Mouse (Mus musculus) stomach, postnatal 0 days (tissue): ENCODE measurements around the gene Hcar2. TPM values are rescaled to one million over a fixed set of nuclear protein-coding genes. Genes with fewer than 3 reads are reported as not detected.

ENCODE experiments used
- ATAC-seq: fragments of 200-750 bp; cut with Nextera tagmentation; 2 replicates; pipeline ENCODE4 v1.8.0; 2017; ENCODE audit not compliant: low FRiP score, low TSS enrichment
- DNase-seq: peaks from one replicate; pipeline ENCODE4 v3.0.0-alpha.2; 2016; ENCODE audit warnings: low spot score
- H3K27ac ChIP-seq: fragments of 300-500 bp; sonication (generic); replicated peaks from 2 replicates; pipeline ENCODE4 v1.5.1; 2014; ENCODE audit warnings: mild to moderate bottlenecking, control low read depth
- H3K27me3 ChIP-seq: fragments of 300-500 bp; sonication (generic); 2 replicates; pipeline ENCODE4 v1.6.1; 2014; ENCODE audit warnings: low read length; ENCODE audit not compliant: control insufficient read depth, insufficient read depth
- H3K36me3 ChIP-seq: fragments of 300-500 bp; sonication (generic); 2 replicates; pipeline ENCODE4 v1.6.1; 2014; ENCODE audit warnings: low read length, mixed read lengths; ENCODE audit not compliant: control insufficient read depth, insufficient read depth
- H3K4me1 ChIP-seq: fragments of 300-500 bp; sonication (generic); replicated peaks from 2 replicates; pipeline ENCODE4 v1.6.1; 2014; ENCODE audit warnings: antibody characterized with exemption; ENCODE audit not compliant: control insufficient read depth, insufficient read depth
- H3K4me2 ChIP-seq: fragments of 300-500 bp; sonication (generic); replicated peaks from 2 replicates; pipeline ENCODE4 v1.6.1; 2014; ENCODE audit warnings: low read depth, mild to moderate bottlenecking, control low read depth, moderate library complexity
- H3K4me3 ChIP-seq: fragments of 300-500 bp; sonication (generic); 2 replicates; pipeline ENCODE4 v1.5.1; 2014; ENCODE audit warnings: low read depth, low read length, control low read depth
- H3K9ac ChIP-seq: fragments of 300-500 bp; sonication (generic); 2 replicates; pipeline ENCODE4 v1.6.1; 2014; ENCODE audit warnings: mild to moderate bottlenecking, low read length, control low read depth, mixed read lengths
- H3K9me3 ChIP-seq: fragments of 300-500 bp; sonication (generic); 2 replicates; pipeline ENCODE4 v1.6.1; 2016; ENCODE audit warnings: low read length; ENCODE audit not compliant: control insufficient read depth
- CTCF ChIP-seq: IDR thresholded peaks from 2 replicates; pipeline ENCODE4 v1.5.1; 2016; ENCODE audit warnings: antibody characterized with exemption, low read depth, mild to moderate bottlenecking, moderate library complexity
- EP300 ChIP-seq: optimal IDR thresholded peaks from 2 replicates; pipeline ENCODE3; 2016; ENCODE audit warnings: antibody characterized with exemption
- WGBS: fragments of 180-500 bp; shearing (Covaris S2); extraction: QIAGEN DNeasy Blood & Tissue Kit; methylation state at CpG from one replicate; pipeline ENCODE4 v1.1.7; 2014; 5-methylcytosine and 5-hydroxymethylcytosine counted together
- polyA plus RNA-seq: library from polyadenylated mRNA; unstranded; fragments of >200 nt; fragmentation: Nextera tagmentation; extraction: Ambion mirVana; gene quantifications from 2 replicates; pipeline ENCODE4 v1.2.1, GENCODE M21; 2015

The Hcar2 gene
- polyA plus RNA-seq, 1 experiment from 2014 or later: 24.0 TPM

- no peak overlapping the region for H3K4me2 ChIP-seq
- no peaks in the 10 kb centered on the region for H3K27me3 ChIP-seq
- H3K4me1 ChIP-seq: peaks cover 2% of the 10 kb centered on the region; the same call in 1 of the 2 replicates
- peak overlapping the region; percentile 63 for H3K27ac ChIP-seq
- H3K9ac ChIP-seq: no peak overlapping the region; the same call in 1 of the 2 replicates
- no peaks in the 10 kb centered on the region for H3K36me3 ChIP-seq
- WGBS: 56% methylated on average over 3 of the region's 3 CpGs
- no peak overlapping the region for H3K4me3 ChIP-seq
- ATAC-seq: no peak
- no peak for DNase-seq
- no peaks in the 10 kb centered on the region for H3K9me3 ChIP-seq
- TF ChIP-seq CTCF: no peak
- no peak for TF ChIP-seq EP300
Observed at GRCm38 (mm10) chr5:123842935-123843282, 22.4 kb downstream of the Hcar2 start.

DNA sequence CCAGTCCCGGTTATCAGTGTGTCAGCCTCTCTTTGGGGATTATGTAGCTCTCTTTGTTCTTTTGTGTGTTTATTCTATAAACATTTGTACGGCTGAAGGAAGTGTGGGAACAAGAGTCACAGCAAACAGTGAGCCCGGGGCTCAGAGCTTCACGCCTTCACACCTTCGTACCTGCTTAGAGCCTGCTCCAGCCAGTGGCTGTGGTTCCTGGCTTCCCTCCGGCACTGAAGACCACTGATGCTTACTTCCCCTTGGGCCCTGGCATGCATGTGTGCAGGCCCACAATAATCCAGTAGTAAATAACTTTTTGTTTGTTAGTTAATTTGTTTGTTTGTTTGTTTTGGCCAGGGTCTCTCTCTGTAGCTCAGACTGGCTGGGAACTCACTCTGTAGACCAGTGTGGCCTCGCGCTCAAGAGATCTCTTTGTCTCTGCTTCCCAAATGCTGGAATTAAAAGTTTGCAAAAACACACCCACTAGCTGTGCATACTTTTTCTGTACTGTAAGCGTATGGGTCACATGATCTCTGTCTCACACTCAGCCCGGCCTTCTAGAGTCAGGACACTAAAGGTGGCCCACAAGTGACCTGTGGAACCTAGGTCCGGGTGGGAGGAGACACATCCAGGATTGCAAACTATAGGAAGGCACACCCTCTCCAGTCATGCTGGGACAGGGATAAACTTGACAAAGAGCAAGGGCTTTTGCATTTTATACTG is 22.9 kb downstream of the Hcar2 start:
- DNase-seq (peak; percentile 47), ATAC-seq (peak; percentile 85)
- no peak for TF ChIP-seq CTCF
- TF ChIP-seq EP300: no peak
- no peak overlapping the region for H3K4me2 ChIP-seq
- H3K4me3 ChIP-seq: no peak overlapping the region
- no peaks in the 10 kb centered on the region for H3K36me3 ChIP-seq
- peaks cover 2% of the 10 kb centered on the region; the same call in 1 of the 2 replicates for H3K4me1 ChIP-seq
- H3K9me3 ChIP-seq: no peaks in the 10 kb centered on the region
- H3K27me3 ChIP-seq: no peaks in the 10 kb centered on the region
- no peak overlapping the region; the same call in 1 of the 2 replicates for H3K9ac ChIP-seq
- H3K27ac ChIP-seq: peak overlapping the region; percentile 79
- WGBS: 38% methylated on average over 11 of the region's 11 CpGs

GRCm38 (mm10) chr5:123837371-123837770 is 27.9 kb downstream of the Hcar2 start:
- no peaks in the 10 kb centered on the region for H3K36me3 ChIP-seq
- 45% methylated on average over 4 of the region's 4 CpGs for WGBS
- no peak overlapping the region for H3K4me3 ChIP-seq
- H3K4me2 ChIP-seq: no peak overlapping the region
- ATAC-seq: no peak
- H3K4me1 ChIP-seq: peaks cover 2% of the 10 kb centered on the region; the same call in 1 of the 2 replicates
- peak overlapping the region; percentile 61; the same call in 1 of the 2 replicates for H3K27ac ChIP-seq
- no peak for DNase-seq
- H3K9ac ChIP-seq: no peak overlapping the region
- no peaks in the 10 kb centered on the region for H3K9me3 ChIP-seq
- no peaks in the 10 kb centered on the region for H3K27me3 ChIP-seq
- TF ChIP-seq CTCF (no peak), EP300 (no peak)

DNA sequence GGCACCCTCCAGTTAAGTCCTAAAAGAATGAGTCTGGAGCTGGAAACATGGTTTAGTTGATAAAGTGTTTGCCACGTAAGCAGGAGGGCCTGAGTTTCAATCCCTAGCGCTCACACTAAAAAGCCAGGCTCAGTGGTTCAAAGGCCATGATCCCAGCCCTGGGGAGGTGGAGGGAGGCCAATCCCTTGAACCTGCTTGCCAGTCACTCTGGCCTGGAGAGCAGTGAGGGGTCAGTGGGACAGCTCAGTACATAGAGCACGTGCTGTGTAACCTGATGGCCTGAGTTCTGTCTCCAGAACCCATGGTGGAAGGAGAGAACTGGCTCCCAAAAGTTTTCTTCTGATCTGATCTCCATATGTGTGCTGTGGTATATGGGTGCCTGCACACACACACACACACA is 30.5 kb downstream of the Hcar2 start:
- no peak overlapping the region for H3K4me2 ChIP-seq
- ATAC-seq: no peak
- no peak overlapping the region for H3K9ac ChIP-seq
- H3K27me3 ChIP-seq: no peaks in the 10 kb centered on the region
- no peaks in the 10 kb centered on the region for H3K4me1 ChIP-seq
- H3K36me3 ChIP-seq: no peaks in the 10 kb centered on the region
- no peak overlapping the region for H3K4me3 ChIP-seq
- no peak for DNase-seq
- TF ChIP-seq CTCF (no peak), EP300 (no peak)
- 86% methylated on average over 3 of the region's 3 CpGs for WGBS
- no peak overlapping the region for H3K27ac ChIP-seq
- no peaks in the 10 kb centered on the region for H3K9me3 ChIP-seq

DNA sequence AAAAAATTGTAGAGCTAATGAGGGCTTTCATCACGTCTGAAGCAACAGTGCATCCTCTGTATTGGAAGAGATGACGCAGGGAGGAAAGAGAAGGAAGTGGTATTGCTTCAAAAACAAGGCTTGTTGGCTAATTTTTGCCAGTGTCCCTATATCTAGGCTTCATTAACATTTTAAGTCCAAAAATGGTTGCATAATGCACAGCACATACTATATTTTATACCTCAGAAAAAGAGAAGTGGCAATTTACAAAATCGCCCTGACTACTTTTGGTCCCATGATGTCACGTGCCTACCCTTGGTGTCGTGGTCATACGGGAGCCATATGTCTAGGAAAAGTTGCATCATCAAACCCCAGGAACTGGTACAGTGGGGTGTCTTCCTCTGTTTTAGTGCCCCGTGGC is 33.0 kb downstream of the Hcar2 start:
- no peaks in the 10 kb centered on the region for H3K9me3 ChIP-seq
- no peak overlapping the region for H3K9ac ChIP-seq
- no peaks in the 10 kb centered on the region for H3K36me3 ChIP-seq
- H3K27ac ChIP-seq: no peak overlapping the region
- no peak overlapping the region for H3K4me2 ChIP-seq
- no peaks in the 10 kb centered on the region for H3K4me1 ChIP-seq
- DNase-seq (no peak), ATAC-seq (no peak)
- 85% methylated on average over 7 of the region's 7 CpGs for WGBS
- TF ChIP-seq CTCF (no peak), EP300 (no peak)
- H3K4me3 ChIP-seq: no peak overlapping the region
- H3K27me3 ChIP-seq: no peaks in the 10 kb centered on the region

- H3K4me1 ChIP-seq: no peaks in the 10 kb centered on the region
- H3K27me3 ChIP-seq: no peaks in the 10 kb centered on the region
- no peaks in the 10 kb centered on the region for H3K9me3 ChIP-seq
- H3K4me3 ChIP-seq: no peak overlapping the region
- TF ChIP-seq EP300 (no peak), CTCF (peak; percentile 75)
- no peaks in the 10 kb centered on the region for H3K36me3 ChIP-seq
- H3K27ac ChIP-seq: 0 out of 2 replicates have a peak overlapping the region, but pooled peaks have one; percentile 18
- DNase-seq: peak; percentile 35
- WGBS: 69% methylated on average over 6 of the region's 6 CpGs
- ATAC-seq: peak; percentile 43; the same call in 1 of the 2 replicates
- H3K4me2 ChIP-seq: no peak overlapping the region
- no peak overlapping the region; the same call in 1 of the 2 replicates for H3K9ac ChIP-seq
Observed at GRCm38 (mm10) chr5:123827659-123828091, 37.6 kb downstream of the Hcar2 start.
